Mouse (Mus musculus): ENCODE results near the gene Gtpbp2. TPM values are rescaled to one million over a fixed set of nuclear protein-coding genes. Genes with fewer than 3 reads are reported as not detected.

The Gtpbp2 gene
- polyA plus RNA-seq, 1 experiment from 2014 or later: 29.2 TPM

DNA sequence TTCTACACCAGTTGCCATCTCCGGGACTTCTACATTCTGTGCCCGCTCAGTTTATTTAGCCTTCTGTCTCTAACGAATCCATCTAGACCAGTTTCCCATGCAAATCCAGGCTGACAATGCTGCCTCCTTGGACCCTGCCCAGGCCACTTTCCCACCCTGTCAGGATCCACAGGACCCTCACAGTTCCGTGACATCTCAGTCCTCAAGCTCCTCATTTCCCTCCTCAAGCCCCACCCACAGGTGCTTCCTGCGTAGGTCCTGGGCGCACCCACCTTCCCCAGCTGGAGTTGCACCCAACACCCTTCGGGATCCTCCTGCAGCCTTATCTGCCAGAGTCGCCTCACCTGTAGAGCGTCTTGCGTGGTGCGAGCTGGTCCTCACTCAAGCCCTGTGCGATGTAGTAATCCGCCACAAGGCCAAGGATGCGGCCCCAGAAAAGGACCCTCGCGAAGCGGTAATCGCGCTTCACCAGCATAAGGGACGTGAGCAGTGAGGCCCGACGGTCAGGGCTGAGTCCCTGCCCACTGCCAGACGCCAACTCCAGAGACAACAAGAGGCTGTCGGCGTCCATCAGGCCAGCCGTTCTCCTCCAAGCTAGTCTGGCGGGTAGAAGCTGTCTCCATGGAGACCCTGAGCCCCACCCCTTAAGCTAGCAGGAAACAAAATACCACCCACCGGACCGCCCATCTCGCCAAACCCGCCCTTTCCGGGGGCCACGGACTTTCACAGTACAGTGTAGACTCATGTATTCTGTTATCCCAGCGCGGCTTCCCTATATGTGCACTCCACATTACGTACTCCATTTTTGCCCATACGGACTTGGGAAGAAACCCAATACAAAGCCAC lies 17.0 kb upstream of the Gtpbp2 start, which contains the start of gene Rsph9:
Gene Rsph9, minus strand, starts transcription at position 639 of the 846 bp plus-strand sequence.
- H3K36me3 ChIP-seq (ENCODE audit: control insufficient read depth, insufficient read depth, low read length): peaks cover 13% of the 10 kb centered on the region
- ATAC-seq: peak; percentile 98
- peaks cover 14% of the 10 kb centered on the region for H3K4me1 ChIP-seq (ENCODE audit: control insufficient read depth, insufficient read depth, low read length)
- peak within 1 kb of the TSS; percentile 59 for H3K4me3 ChIP-seq (ENCODE audit: low read length)
- H3K27me3 ChIP-seq (replicated peaks; ENCODE audit: control insufficient read depth, insufficient read depth, low read length): no peaks in the 10 kb centered on the region
- H3K9me3 ChIP-seq (ENCODE audit: control insufficient read depth, low read length): no peaks in the 10 kb centered on the region
- peak within 1 kb of the TSS; percentile 93 for H3K4me2 ChIP-seq (ENCODE audit: low read depth, low read length)
- H3K27ac ChIP-seq (ENCODE audit: low read length): peak within 1 kb of the TSS; percentile 51
- peak within 1 kb of the TSS; percentile 62 for H3K9ac ChIP-seq (ENCODE audit: low read depth, low read length)
- WGBS: 4% methylated on average over 37 of the region's 37 CpGs

DNA sequence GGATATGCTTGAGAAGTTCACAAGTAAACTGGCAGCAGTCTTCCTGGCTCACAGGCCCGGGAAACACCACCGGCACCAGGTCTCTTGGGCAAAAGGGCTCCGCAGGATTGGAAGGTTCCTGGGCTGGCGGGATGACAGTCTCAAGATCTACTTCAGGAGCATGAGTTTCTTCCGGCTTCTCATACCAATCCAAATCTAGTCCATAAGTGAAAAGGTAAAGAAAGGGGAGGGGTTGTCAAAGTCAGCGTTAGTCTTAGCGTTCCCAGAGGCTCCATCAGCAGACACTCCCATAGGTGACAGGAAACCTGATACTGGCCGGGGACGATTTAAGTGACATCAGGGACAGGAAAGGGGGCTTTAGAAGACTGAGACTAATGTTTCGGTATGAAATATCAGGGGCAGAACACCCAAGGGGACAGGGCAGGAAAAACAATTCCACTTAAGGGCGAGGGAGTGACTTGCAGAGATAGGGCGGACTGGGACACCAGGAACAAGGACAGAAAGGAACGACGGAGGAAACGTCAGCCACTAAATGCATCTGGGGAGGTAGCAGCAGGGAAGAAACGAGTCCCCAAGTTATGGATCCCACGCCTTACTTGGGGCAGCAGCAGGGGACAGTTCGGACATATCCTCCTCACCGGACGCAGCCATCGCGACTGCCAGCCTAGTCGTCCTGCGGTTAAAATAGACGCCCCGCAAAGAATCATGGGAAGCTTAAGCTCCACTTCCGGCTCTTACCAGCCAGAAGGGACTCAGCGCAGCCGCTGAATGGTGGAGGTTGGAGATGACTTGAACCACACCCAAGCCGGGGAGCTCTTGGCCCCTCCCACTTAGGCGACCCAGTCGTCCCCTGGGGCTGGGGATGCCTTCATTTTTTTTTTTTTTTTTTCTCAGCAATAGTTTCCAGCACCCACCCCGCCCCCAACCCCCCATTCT lies 7.7 kb upstream of the Gtpbp2 start, which contains the start of gene Mad2l1bp:
Gene Mad2l1bp, minus strand, starts transcription at position 707 of the 936 bp plus-strand sequence.
- Histone ChIP-seq H3K4me1 (ENCODE audit: control insufficient read depth, insufficient read depth, low read length) (peaks cover 7% of the 10 kb centered on the region), H3K36me3 (ENCODE audit: control insufficient read depth, insufficient read depth, low read length) (no peaks in the 10 kb centered on the region), H3K4me3 (ENCODE audit: low read length) (peak within 1 kb of the TSS; percentile 60), H3K4me2 (ENCODE audit: low read depth, low read length) (peak within 1 kb of the TSS; percentile 85), H3K27me3 (replicated peaks; ENCODE audit: control insufficient read depth, insufficient read depth, low read length) (no peaks in the 10 kb centered on the region), H3K27ac (ENCODE audit: low read length) (peak within 1 kb of the TSS; percentile 75), H3K9ac (ENCODE audit: low read depth, low read length) (peak within 1 kb of the TSS; percentile 82), H3K9me3 (ENCODE audit: control insufficient read depth, low read length) (no peaks in the 10 kb centered on the region)
- ATAC-seq: peak; percentile 95
- WGBS: 2% methylated on average over 33 of the region's 33 CpGs

DNA sequence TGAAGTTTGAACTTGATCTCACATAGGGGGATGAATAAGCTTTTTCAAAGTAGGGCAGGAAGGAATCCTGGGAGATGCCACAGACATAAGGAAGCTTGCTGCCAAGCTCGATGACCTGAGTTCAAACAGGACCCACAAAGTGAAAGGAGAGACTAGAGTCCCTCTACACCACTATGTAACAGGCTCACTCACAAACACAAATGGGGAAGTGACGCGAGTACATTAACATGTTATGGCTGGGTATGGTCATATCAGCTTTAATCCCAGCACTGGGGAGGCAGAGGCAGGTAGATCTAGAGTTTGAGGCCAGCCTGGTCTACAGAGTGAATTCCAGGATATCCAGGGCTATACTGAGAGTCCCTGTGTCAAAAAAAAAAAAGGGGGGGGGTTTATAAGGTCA lies 6.5 kb upstream of the Gtpbp2 start:
- ATAC-seq: no peak
- no peak overlapping the region for H3K4me3 ChIP-seq (ENCODE audit: low read length)
- no peaks in the 10 kb centered on the region for H3K9me3 ChIP-seq (ENCODE audit: control insufficient read depth, low read length)
- no peaks in the 10 kb centered on the region for H3K36me3 ChIP-seq (ENCODE audit: control insufficient read depth, insufficient read depth, low read length)
- H3K4me1 ChIP-seq (ENCODE audit: control insufficient read depth, insufficient read depth, low read length): peaks cover 7% of the 10 kb centered on the region
- no peak overlapping the region for H3K27ac ChIP-seq (ENCODE audit: low read length)
- no peak overlapping the region for H3K4me2 ChIP-seq (ENCODE audit: low read depth, low read length)
- no peak overlapping the region for H3K9ac ChIP-seq (ENCODE audit: low read depth, low read length)
- WGBS: 88% methylated on average over 3 of the region's 3 CpGs
- H3K27me3 ChIP-seq (replicated peaks; ENCODE audit: control insufficient read depth, insufficient read depth, low read length): no peaks in the 10 kb centered on the region

DNA sequence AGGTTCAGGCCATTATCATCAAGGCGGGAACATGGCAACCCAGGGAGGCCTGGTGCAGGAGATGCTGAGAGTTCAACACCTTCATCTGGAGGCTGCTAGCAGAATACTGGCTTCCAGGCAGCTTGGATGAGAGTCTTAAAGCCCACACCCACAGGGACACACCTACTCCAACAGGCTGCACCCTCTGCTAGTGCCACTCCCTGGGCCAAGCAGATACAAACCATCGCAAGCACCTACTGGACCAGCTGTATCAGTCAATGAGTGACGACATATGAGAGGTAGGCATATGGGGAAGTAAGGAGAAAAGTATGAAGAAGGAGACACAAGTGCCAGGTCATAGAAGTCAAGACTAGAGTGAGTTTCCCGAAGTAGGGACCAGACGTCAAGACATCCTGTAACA lies 4.2 kb upstream of the Gtpbp2 start:
- Histone ChIP-seq H3K27me3 (replicated peaks; ENCODE audit: control insufficient read depth, insufficient read depth, low read length) (no peaks in the 10 kb centered on the region), H3K36me3 (ENCODE audit: control insufficient read depth, insufficient read depth, low read length) (no peaks in the 10 kb centered on the region), H3K9me3 (ENCODE audit: control insufficient read depth, low read length) (no peaks in the 10 kb centered on the region), H3K4me3 (ENCODE audit: low read length) (no peak overlapping the region), H3K4me2 (ENCODE audit: low read depth, low read length) (no peak overlapping the region), H3K9ac (ENCODE audit: low read depth, low read length) (no peak overlapping the region), H3K4me1 (ENCODE audit: control insufficient read depth, insufficient read depth, low read length) (peaks cover 14% of the 10 kb centered on the region), H3K27ac (ENCODE audit: low read length) (no peak overlapping the region)
- WGBS: 82% methylated on average over 5 of the region's 5 CpGs
- ATAC-seq: no peak

DNA sequence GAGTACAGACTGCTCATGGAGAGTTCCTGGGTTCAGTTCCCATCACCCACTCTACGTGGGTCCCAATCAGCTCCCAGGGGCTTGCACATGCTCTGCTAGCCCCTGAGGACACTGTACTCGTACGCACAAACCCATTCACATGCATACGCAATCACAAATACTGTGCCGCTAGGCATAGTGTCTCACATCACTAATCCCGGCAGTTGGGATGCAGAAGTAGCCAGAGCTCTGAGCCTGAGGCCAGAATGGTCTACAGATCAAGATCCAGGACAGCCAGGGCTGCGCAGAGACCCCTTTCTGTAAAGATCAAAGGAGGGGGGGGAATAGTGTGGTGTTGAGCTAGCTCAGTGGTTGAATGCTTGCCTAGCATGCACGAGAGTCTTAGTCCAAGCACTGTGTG lies 3.7 kb upstream of the Gtpbp2 start:
- Histone ChIP-seq H3K4me3 (ENCODE audit: low read length) (no peak overlapping the region), H3K27ac (ENCODE audit: low read length) (no peak overlapping the region), H3K4me1 (ENCODE audit: control insufficient read depth, insufficient read depth, low read length) (peaks cover 19% of the 10 kb centered on the region), H3K9ac (ENCODE audit: low read depth, low read length) (no peak overlapping the region), H3K4me2 (ENCODE audit: low read depth, low read length) (no peak overlapping the region), H3K27me3 (replicated peaks; ENCODE audit: control insufficient read depth, insufficient read depth, low read length) (no peaks in the 10 kb centered on the region), H3K9me3 (ENCODE audit: control insufficient read depth, low read length) (no peaks in the 10 kb centered on the region), H3K36me3 (ENCODE audit: control insufficient read depth, insufficient read depth, low read length) (no peaks in the 10 kb centered on the region)
- no peak for ATAC-seq
- WGBS: 85% methylated on average over 8 of the region's 8 CpGs

DNA sequence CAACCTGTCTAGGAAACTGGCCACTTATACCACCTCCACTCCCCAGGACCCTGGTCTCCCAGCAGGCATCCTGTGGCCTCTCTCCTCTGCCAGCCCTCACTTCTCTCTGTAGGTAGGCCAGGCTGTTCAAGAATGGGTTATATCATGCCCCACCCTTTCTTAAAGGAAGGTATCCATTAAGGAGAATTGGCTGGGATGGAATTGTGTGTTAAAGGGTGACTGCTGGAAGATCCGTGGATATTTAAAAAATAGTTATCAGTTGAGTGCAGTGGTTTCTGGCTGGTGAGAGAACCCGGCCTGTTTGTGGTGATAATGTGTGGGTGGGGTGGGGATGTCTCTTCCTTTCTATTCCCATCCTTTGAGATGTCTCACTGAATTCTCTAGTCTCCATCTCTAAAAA lies 1.6 kb upstream of the Gtpbp2 start:
- no peak overlapping the region for H3K9ac ChIP-seq (ENCODE audit: low read depth, low read length)
- H3K27ac ChIP-seq (ENCODE audit: low read length): peak overlapping the region; percentile 94; the same call in 1 of the 2 replicates
- H3K27me3 ChIP-seq (replicated peaks; ENCODE audit: control insufficient read depth, insufficient read depth, low read length): no peaks in the 10 kb centered on the region
- no peaks in the 10 kb centered on the region for H3K9me3 ChIP-seq (ENCODE audit: control insufficient read depth, low read length)
- 56% methylated on average over 2 of the region's 2 CpGs for WGBS
- H3K4me1 ChIP-seq (ENCODE audit: control insufficient read depth, insufficient read depth, low read length): peaks cover 24% of the 10 kb centered on the region
- peak overlapping the region; percentile 78; the same call in 1 of the 2 replicates for H3K4me3 ChIP-seq (ENCODE audit: low read length)
- H3K36me3 ChIP-seq (ENCODE audit: control insufficient read depth, insufficient read depth, low read length): 0 out of 2 replicates have a peak, but pooled peaks cover 3% of the 10 kb centered on the region
- peak overlapping the region; percentile 76; the same call in 1 of the 2 replicates for H3K4me2 ChIP-seq (ENCODE audit: low read depth, low read length)
- no peak for ATAC-seq

DNA sequence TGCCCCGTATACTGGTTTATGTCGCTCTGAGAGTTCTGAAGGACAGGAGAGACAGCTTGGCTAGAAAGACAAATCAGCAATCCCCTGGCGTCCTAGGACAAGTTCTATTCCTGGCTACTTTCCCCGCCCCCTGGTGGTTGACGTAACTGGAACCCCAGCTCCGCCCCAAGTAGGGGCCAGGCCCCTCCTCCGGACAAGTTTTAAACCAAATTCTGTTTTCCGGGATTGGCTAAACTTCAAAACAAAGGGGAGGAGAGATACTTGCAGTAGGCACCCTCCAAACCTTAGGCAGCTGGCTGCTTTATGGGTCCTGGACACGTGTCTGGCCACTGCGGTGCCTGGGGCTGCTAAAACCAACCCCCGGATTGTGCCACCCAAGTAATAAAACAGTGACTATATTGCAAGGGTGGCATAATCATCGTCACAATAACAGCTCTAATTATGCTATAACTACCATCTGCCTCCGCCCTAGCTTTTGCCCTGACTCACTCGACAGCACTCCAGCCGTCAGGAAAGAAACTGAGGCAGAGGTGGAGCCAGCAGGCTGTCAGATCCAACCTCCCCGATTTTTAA lies 656 bp upstream of the Gtpbp2 start:
- ATAC-seq: peak; percentile 72
- H3K27me3 ChIP-seq (replicated peaks; ENCODE audit: control insufficient read depth, insufficient read depth, low read length): no peaks in the 10 kb centered on the region
- peaks cover 24% of the 10 kb centered on the region for H3K4me1 ChIP-seq (ENCODE audit: control insufficient read depth, insufficient read depth, low read length)
- peak overlapping the region; percentile 78 for H3K4me3 ChIP-seq (ENCODE audit: low read length)
- WGBS: under 1% methylated on average over 16 of the region's 16 CpGs
- H3K9ac ChIP-seq (ENCODE audit: low read depth, low read length): peak overlapping the region; percentile 70
- no peaks in the 10 kb centered on the region for H3K9me3 ChIP-seq (ENCODE audit: control insufficient read depth, low read length)
- peak overlapping the region; percentile 76 for H3K4me2 ChIP-seq (ENCODE audit: low read depth, low read length)
- H3K27ac ChIP-seq (ENCODE audit: low read length): peak overlapping the region; percentile 94
- H3K36me3 ChIP-seq (ENCODE audit: control insufficient read depth, insufficient read depth, low read length): 0 out of 2 replicates have a peak, but pooled peaks cover 7% of the 10 kb centered on the region

DNA sequence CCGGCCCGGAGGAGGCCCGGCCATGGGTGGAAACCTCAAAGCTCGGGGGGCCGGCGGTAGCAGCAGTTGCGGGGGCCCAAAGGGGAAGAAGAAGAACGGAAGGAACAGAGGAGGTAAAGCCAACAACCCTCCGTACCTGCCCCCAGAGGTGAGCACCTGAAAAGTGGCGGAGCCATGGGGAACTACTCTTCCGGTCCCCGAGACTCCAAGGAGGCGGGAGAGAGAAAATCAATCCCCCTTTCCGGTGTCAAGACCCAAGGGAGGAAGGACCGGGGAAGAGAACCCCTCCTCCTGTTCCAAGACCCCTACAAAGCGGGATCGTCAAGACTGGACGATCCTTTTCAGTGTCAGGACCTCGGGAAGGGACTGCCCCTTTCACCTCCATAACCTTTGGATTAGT lies 347 bp downstream of the Gtpbp2 start:
- H3K27ac ChIP-seq (ENCODE audit: low read length): peak overlapping the region; percentile 77
- peak; percentile 21 for ATAC-seq
- WGBS: under 1% methylated on average over 19 of the region's 19 CpGs

More for the DNA sequence above, 347 bp downstream of the Gtpbp2 start:
- 0 out of 2 replicates have a peak, but pooled peaks cover 8% of the 10 kb centered on the region for H3K36me3 ChIP-seq (ENCODE audit: control insufficient read depth, insufficient read depth, low read length)
- H3K4me3 ChIP-seq (ENCODE audit: low read length): peak overlapping the region; percentile 78
- H3K27me3 ChIP-seq (replicated peaks; ENCODE audit: control insufficient read depth, insufficient read depth, low read length): no peaks in the 10 kb centered on the region
- H3K9me3 ChIP-seq (ENCODE audit: control insufficient read depth, low read length): no peaks in the 10 kb centered on the region
- peak overlapping the region; percentile 86 for H3K9ac ChIP-seq (ENCODE audit: low read depth, low read length)
- peaks cover 24% of the 10 kb centered on the region for H3K4me1 ChIP-seq (ENCODE audit: control insufficient read depth, insufficient read depth, low read length)
- H3K4me2 ChIP-seq (ENCODE audit: low read depth, low read length): peak overlapping the region; percentile 70

Measured in intestine, embryonic 16.5 days (tissue).